Mouse (Mus musculus) lung, adult 2 months (tissue): Measurements from ENCODE around the gene Nsd1.

Experiments used
- CTCF ChIP-seq: fragments of 200-500 bp; IDR thresholded peaks from 2 replicates; pipeline ENCODE4 v1.5.1; 2011; ENCODE audit warnings: mild to moderate bottlenecking, low read length, control low read depth; ENCODE audit not compliant: insufficient read depth
- POLR2A ChIP-seq: fragments of 200-500 bp; IDR thresholded peaks from 2 replicates; pipeline ENCODE4 v1.6.1; 2011; ENCODE audit warnings: low read depth, mild to moderate bottlenecking, control low read depth, low read length, borderline replicate concordance; ENCODE audit errors: extremely low read depth

- TF ChIP-seq CTCF (no peak), POLR2A (no peak)
Observed at GRCm38 (mm10) chr13:55361974-55362452, 152.4 kb downstream of the Nsd1 start.
